Mouse (Mus musculus): ENCODE data around the gene Nsrp1. TPM values are rescaled to one million over a fixed set of nuclear protein-coding genes. Genes with fewer than 3 reads are reported as not detected.

Nsrp1 gene
- polyA plus RNA-seq, 1 experiment from 2014 or later: 66.0 TPM

- Histone ChIP-seq H3K36me3 (no peaks in the 10 kb centered on the region), H3K27me3 (replicated peaks) (no peaks in the 10 kb centered on the region), H3K27ac (no peak overlapping the region), H3K9ac (no peak overlapping the region), H3K4me2 (replicated peaks) (no peak overlapping the region), H3K9me3 (no peaks in the 10 kb centered on the region), H3K4me3 (no peak overlapping the region), H3K4me1 (no peaks in the 10 kb centered on the region)
- ATAC-seq (ENCODE audit: low FRiP score, low read depth): no peak
- 81% methylated on average over 14 of the region's 14 CpGs for WGBS
Measured at GRCm38 (mm10) chr11:77031151-77031934, 46.9 kb downstream of the Nsrp1 start.

- H3K9ac ChIP-seq: no peak overlapping the region
- no peaks in the 10 kb centered on the region for H3K4me1 ChIP-seq
- no peak overlapping the region for H3K4me3 ChIP-seq
- no peak overlapping the region for H3K4me2 ChIP-seq (replicated peaks)
- no peaks in the 10 kb centered on the region for H3K27me3 ChIP-seq (replicated peaks)
- 88% methylated on average over 3 of the region's 3 CpGs for WGBS
- no peaks in the 10 kb centered on the region for H3K9me3 ChIP-seq
- no peak for ATAC-seq (ENCODE audit: low FRiP score, low read depth)
- no peaks in the 10 kb centered on the region for H3K36me3 ChIP-seq
- no peak overlapping the region for H3K27ac ChIP-seq
Measured at GRCm38 (mm10) chr11:77028157-77028556, 50.1 kb downstream of the Nsrp1 start.

GRCm38 (mm10) chr11:77026559-77026958 lies 51.7 kb downstream of the Nsrp1 start:
- H3K27ac ChIP-seq: no peak overlapping the region
- ATAC-seq (ENCODE audit: low FRiP score, low read depth): no peak
- 71% methylated on average over 3 of the region's 3 CpGs for WGBS
- H3K4me1 ChIP-seq: no peaks in the 10 kb centered on the region
- H3K9ac ChIP-seq: no peak overlapping the region
- H3K4me3 ChIP-seq: no peak overlapping the region
- H3K9me3 ChIP-seq: no peaks in the 10 kb centered on the region
- no peaks in the 10 kb centered on the region for H3K27me3 ChIP-seq (replicated peaks)
- no peaks in the 10 kb centered on the region for H3K36me3 ChIP-seq
- H3K4me2 ChIP-seq (replicated peaks): no peak overlapping the region

GRCm38 (mm10) chr11:77021749-77022396 lies 56.4 kb downstream of the Nsrp1 start:
- WGBS: 77% methylated on average over 9 of the region's 9 CpGs
- ATAC-seq (ENCODE audit: low FRiP score, low read depth): no peak
- no peaks in the 10 kb centered on the region for H3K4me1 ChIP-seq
- H3K4me3 ChIP-seq: no peak overlapping the region
- no peak overlapping the region for H3K9ac ChIP-seq
- H3K4me2 ChIP-seq (replicated peaks): no peak overlapping the region
- no peak overlapping the region for H3K27ac ChIP-seq
- no peaks in the 10 kb centered on the region for H3K9me3 ChIP-seq
- 0 out of 2 replicates have a peak, but pooled peaks cover 2% of the 10 kb centered on the region for H3K27me3 ChIP-seq (replicated peaks)
- no peaks in the 10 kb centered on the region for H3K36me3 ChIP-seq

GRCm38 (mm10) chr11:77019539-77019938 lies 58.7 kb downstream of the Nsrp1 start:
- H3K9me3 ChIP-seq: no peaks in the 10 kb centered on the region
- H3K4me2 ChIP-seq (replicated peaks): no peak overlapping the region
- ATAC-seq (ENCODE audit: low FRiP score, low read depth): no peak
- WGBS: 86% methylated on average over 8 of the region's 8 CpGs
- no peaks in the 10 kb centered on the region for H3K36me3 ChIP-seq
- no peaks in the 10 kb centered on the region for H3K4me1 ChIP-seq
- H3K27me3 ChIP-seq (replicated peaks): 0 out of 2 replicates have a peak, but pooled peaks cover 2% of the 10 kb centered on the region
- no peak overlapping the region for H3K4me3 ChIP-seq
- H3K9ac ChIP-seq: no peak overlapping the region
- H3K27ac ChIP-seq: no peak overlapping the region

GRCm38 (mm10) chr11:77018046-77018445 lies 60.2 kb downstream of the Nsrp1 start:
- Histone ChIP-seq H3K4me1 (no peaks in the 10 kb centered on the region), H3K4me2 (replicated peaks) (no peak overlapping the region), H3K9ac (no peak overlapping the region), H3K36me3 (no peaks in the 10 kb centered on the region), H3K27me3 (replicated peaks) (0 out of 2 replicates have a peak, but pooled peaks cover 2% of the 10 kb centered on the region), H3K9me3 (no peaks in the 10 kb centered on the region), H3K4me3 (no peak overlapping the region), H3K27ac (no peak overlapping the region)
- ATAC-seq (ENCODE audit: low FRiP score, low read depth): no peak
- WGBS: 56% methylated on average over 11 of the region's 11 CpGs

- no peak overlapping the region for H3K4me3 ChIP-seq
- no peak overlapping the region for H3K9ac ChIP-seq
- H3K27me3 ChIP-seq (replicated peaks): no peaks in the 10 kb centered on the region
- H3K4me2 ChIP-seq (replicated peaks): no peak overlapping the region
- ATAC-seq (ENCODE audit: low FRiP score, low read depth): no peak
- 81% methylated on average over 10 of the region's 10 CpGs for WGBS
- H3K36me3 ChIP-seq: no peaks in the 10 kb centered on the region
- H3K4me1 ChIP-seq: no peaks in the 10 kb centered on the region
- no peak overlapping the region for H3K27ac ChIP-seq
- H3K9me3 ChIP-seq: no peaks in the 10 kb centered on the region
Measured at GRCm38 (mm10) chr11:77010762-77011475, 67.3 kb downstream of the Nsrp1 start.

GRCm38 (mm10) chr11:77009069-77010025 lies 68.9 kb downstream of the Nsrp1 start:
- no peaks in the 10 kb centered on the region for H3K4me1 ChIP-seq
- no peaks in the 10 kb centered on the region for H3K36me3 ChIP-seq
- H3K4me2 ChIP-seq (replicated peaks): no peak overlapping the region
- ATAC-seq (ENCODE audit: low FRiP score, low read depth): no peak
- H3K27me3 ChIP-seq (replicated peaks): no peaks in the 10 kb centered on the region
- H3K9me3 ChIP-seq: no peaks in the 10 kb centered on the region
- H3K9ac ChIP-seq: no peak overlapping the region
- 80% methylated on average over 16 of the region's 16 CpGs for WGBS
- no peak overlapping the region for H3K27ac ChIP-seq
- no peak overlapping the region for H3K4me3 ChIP-seq

GRCm38 (mm10) chr11:77006616-77007015 lies 71.6 kb downstream of the Nsrp1 start:
- WGBS: 60% methylated on average over 6 of the region's 6 CpGs
- no peak overlapping the region for H3K4me2 ChIP-seq (replicated peaks)

GRCm38 (mm10) chr11:77005881-77006280 lies 72.4 kb downstream of the Nsrp1 start:
- peaks cover 12% of the 10 kb centered on the region for H3K27me3 ChIP-seq (replicated peaks)
- H3K4me3 ChIP-seq: no peak overlapping the region
- WGBS: 71% methylated on average over 4 of the region's 4 CpGs
- H3K9ac ChIP-seq: no peak overlapping the region
- no peak overlapping the region for H3K27ac ChIP-seq
- no peak for ATAC-seq (ENCODE audit: low FRiP score, low read depth)
- H3K4me1 ChIP-seq: no peaks in the 10 kb centered on the region
- H3K4me2 ChIP-seq (replicated peaks): no peak overlapping the region
- no peaks in the 10 kb centered on the region for H3K9me3 ChIP-seq
- no peaks in the 10 kb centered on the region for H3K36me3 ChIP-seq

More at GRCm38 (mm10) chr11:77006616-77007015, 71.6 kb downstream of the Nsrp1 start:
- Histone ChIP-seq H3K9ac (no peak overlapping the region), H3K27ac (no peak overlapping the region), H3K36me3 (no peaks in the 10 kb centered on the region), H3K4me3 (no peak overlapping the region), H3K9me3 (no peaks in the 10 kb centered on the region), H3K27me3 (replicated peaks) (peaks cover 7% of the 10 kb centered on the region), H3K4me1 (no peaks in the 10 kb centered on the region)
- no peak for ATAC-seq (ENCODE audit: low FRiP score, low read depth)

- Histone ChIP-seq H3K9ac (no peak overlapping the region), H3K4me2 (replicated peaks) (no peak overlapping the region), H3K4me1 (peaks cover 13% of the 10 kb centered on the region), H3K9me3 (no peaks in the 10 kb centered on the region), H3K27me3 (replicated peaks) (peaks cover 44% of the 10 kb centered on the region), H3K36me3 (no peaks in the 10 kb centered on the region), H3K4me3 (no peak overlapping the region), H3K27ac (no peak overlapping the region)
- ATAC-seq (ENCODE audit: low FRiP score, low read depth): no peak
- WGBS: 88% methylated on average over 1 of the region's 1 CpGs
Measured at GRCm38 (mm10) chr11:77002361-77002760, 75.9 kb downstream of the Nsrp1 start.
